In the genomic region with DNA sequence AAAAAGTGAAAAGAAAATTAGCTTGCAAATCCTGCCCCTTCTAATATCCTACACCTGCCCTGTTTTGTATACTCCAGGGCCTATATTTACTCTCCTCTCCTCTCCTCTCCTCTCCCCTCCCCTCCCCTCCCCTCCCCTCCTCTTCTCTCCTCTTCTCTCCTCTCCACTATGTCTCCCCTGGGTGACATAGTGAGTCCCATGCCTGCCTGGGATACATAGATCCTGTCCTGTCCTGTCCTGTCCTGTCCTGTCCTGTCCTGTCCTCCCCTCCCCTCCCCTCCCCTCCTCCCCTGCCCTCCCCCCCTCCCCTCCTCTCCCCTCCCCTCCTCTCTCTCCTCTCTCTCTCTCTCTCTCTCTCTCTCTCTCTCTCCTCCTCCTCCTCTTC, we compare ENCODE assay signal across 8 mouse cellular contexts.
DNase-seq lines count a peak whose midpoint lies in the region; ATAC-seq lines count a peak whose summit lies in the region.
"Not testable (repeated sequence)": the region's sequence is repeated elsewhere in the genome, so short reads cannot be mapped to it uniquely, and the experiment has no call there.

No protein-coding gene starts in this region.

- H3K4me1 ChIP-seq in forebrain, embryonic 10.5 days, result peaks cover 62% of the 10 kb centered on the region
- H3K4me1 ChIP-seq in forebrain, embryonic 15.5 days, result peaks cover 34% of the 10 kb centered on the region
- peaks cover 51% of the 10 kb centered on the region for H3K4me1 ChIP-seq in hindbrain, embryonic 10.5 days (replicated peaks)
- H3K4me1 ChIP-seq in hindbrain, embryonic 13.5 days (replicated peaks), result peaks cover 19% of the 10 kb centered on the region
- H3K4me1 ChIP-seq in midbrain, embryonic 10.5 days, result peaks cover 55% of the 10 kb centered on the region
- peaks cover 35% of the 10 kb centered on the region for H3K4me1 ChIP-seq in midbrain, embryonic 12.5 days
- peaks cover 13% of the 10 kb centered on the region for H3K4me1 ChIP-seq in midbrain, embryonic 15.5 days
- not testable (repeated sequence) for H3K4me1 ChIP-seq in neural tube, embryonic 14.5 days (ENCODE audit: control insufficient read depth, insufficient read depth, low read length)

- ATAC-seq in forebrain, embryonic 15.5 days (replicated peaks), result 0 out of 2 replicates have a peak, but pooled peaks have one; percentile 46
- peak; percentile 78; the same call in 1 of the 2 replicates for ATAC-seq in hindbrain, embryonic 13.5 days (ENCODE audit: low FRiP score)
- ATAC-seq in midbrain, embryonic 12.5 days (ENCODE audit: low FRiP score, low read depth), result peak; percentile 65
- ATAC-seq in midbrain, embryonic 15.5 days (replicated peaks), result peak; percentile 70; the same call in 1 of the 2 replicates
- ATAC-seq in neural tube, embryonic 14.5 days (ENCODE audit: low read depth), result peak; percentile 65; the same call in 1 of the 2 replicates

- not testable (repeated sequence) for H3K4me3 ChIP-seq in forebrain, embryonic 10.5 days; forebrain, embryonic 15.5 days; hindbrain, embryonic 10.5 days; hindbrain, embryonic 13.5 days; midbrain, embryonic 10.5 days; midbrain, embryonic 12.5 days; midbrain, embryonic 15.5 days; neural tube, embryonic 14.5 days (ENCODE audit: low read depth, low read length)

- H3K36me3 ChIP-seq in forebrain, embryonic 10.5 days (replicated peaks), result peaks cover 25% of the 10 kb centered on the region
- H3K36me3 ChIP-seq in forebrain, embryonic 15.5 days; hindbrain, embryonic 13.5 days; midbrain, embryonic 12.5 days; midbrain, embryonic 15.5 days (replicated peaks); neural tube, embryonic 14.5 days (ENCODE audit: control insufficient read depth, insufficient read depth, low read length): not testable (repeated sequence)
- H3K36me3 ChIP-seq in hindbrain, embryonic 10.5 days, result peaks cover 19% of the 10 kb centered on the region
- H3K36me3 ChIP-seq in midbrain, embryonic 10.5 days, result peaks cover 18% of the 10 kb centered on the region

- not testable (repeated sequence) for H3K9me3 ChIP-seq in forebrain, embryonic 10.5 days; forebrain, embryonic 15.5 days; hindbrain, embryonic 10.5 days; hindbrain, embryonic 13.5 days; midbrain, embryonic 10.5 days (replicated peaks); midbrain, embryonic 12.5 days; midbrain, embryonic 15.5 days; neural tube, embryonic 14.5 days (ENCODE audit: control insufficient read depth, low read length)

- H3K27ac ChIP-seq in forebrain, embryonic 10.5 days, result peak overlapping the region; percentile 40; the same call in 1 of the 2 replicates
- H3K27ac ChIP-seq in forebrain, embryonic 15.5 days (replicated peaks); hindbrain, embryonic 13.5 days; midbrain, embryonic 12.5 days (replicated peaks); midbrain, embryonic 15.5 days; neural tube, embryonic 14.5 days (ENCODE audit: low read depth, low read length): not testable (repeated sequence)
- H3K27ac ChIP-seq in hindbrain, embryonic 10.5 days, result peak overlapping the region; percentile 35; the same call in 1 of the 2 replicates
- H3K27ac ChIP-seq in midbrain, embryonic 10.5 days (replicated peaks), result peak overlapping the region; percentile 61

- not testable (repeated sequence) for H3K4me2 ChIP-seq in forebrain, embryonic 15.5 days (replicated peaks); hindbrain, embryonic 13.5 days; midbrain, embryonic 12.5 days (replicated peaks); midbrain, embryonic 15.5 days; neural tube, embryonic 14.5 days (ENCODE audit: low read depth, low read length)

- DNase-seq in forebrain, embryonic 10.5 days (ENCODE audit: extremely low spot score, low spot score); hindbrain, embryonic 10.5 days (ENCODE audit: low spot score); midbrain, embryonic 10.5 days (ENCODE audit: low spot score): not testable (repeated sequence)

- H3K9ac ChIP-seq in forebrain, embryonic 15.5 days (replicated peaks); hindbrain, embryonic 13.5 days; midbrain, embryonic 12.5 days (replicated peaks); midbrain, embryonic 15.5 days; neural tube, embryonic 14.5 days (replicated peaks; ENCODE audit: low read depth, low read length): not testable (repeated sequence)

- not testable (repeated sequence) for H3K27me3 ChIP-seq in forebrain, embryonic 10.5 days (ENCODE audit: poor library complexity, severe bottlenecking); forebrain, embryonic 15.5 days; hindbrain, embryonic 10.5 days (ENCODE audit: insufficient read depth, poor library complexity, severe bottlenecking); hindbrain, embryonic 13.5 days; midbrain, embryonic 10.5 days (ENCODE audit: low read depth, poor library complexity, severe bottlenecking); midbrain, embryonic 12.5 days; midbrain, embryonic 15.5 days (replicated peaks); neural tube, embryonic 14.5 days (ENCODE audit: control insufficient read depth, insufficient read depth, low read length)
